7 mouse cellular contexts compared by ENCODE assay signal in genomic region chr9:108431431-108432067, GRCm38 (mm10). TPM values are rescaled to one million over a fixed set of nuclear protein-coding genes. Genes with fewer than 3 reads are reported as not detected.
DNase-seq lines count a peak whose midpoint lies in the region; ATAC-seq and TF ChIP-seq lines count a peak whose summit lies in the region.

No protein-coding gene starts in this region.

- H3K36me3 ChIP-seq in ES-E14 (ENCODE audit: control insufficient read depth, insufficient read depth, low read length, poor library complexity, severe bottlenecking), result no peaks in the 10 kb centered on the region
- no peaks in the 10 kb centered on the region for H3K36me3 ChIP-seq in hindbrain, embryonic 13.5 days
- no peaks in the 10 kb centered on the region for H3K36me3 ChIP-seq in stomach, postnatal 0 days (ENCODE audit: control insufficient read depth, insufficient read depth, low read length)

- 47% methylated on average over 32 of the region's 32 CpGs for WGBS in hindbrain, embryonic 13.5 days
- WGBS in stomach, postnatal 0 days, result 54% methylated on average over 32 of the region's 32 CpGs

- peak overlapping the region; percentile 73 for H3K9ac ChIP-seq in ES-E14 (ENCODE audit: insufficient read depth, low read depth, low read length, poor library complexity, severe bottlenecking)
- no peak overlapping the region for H3K9ac ChIP-seq in hindbrain, embryonic 13.5 days
- no peak overlapping the region for H3K9ac ChIP-seq in stomach, postnatal 0 days (ENCODE audit: low read length)

- DNase-seq in ES-E14 (ENCODE audit: low read depth, low spot score), result peak; percentile 77
- peak; percentile 20 for DNase-seq in c-Kit-negative CD71-positive TER-119-positive erythroid progenitor cells, embryonic 14.5 days (ENCODE audit: low read depth, low spot score)
- DNase-seq in lung, postnatal 14 days, result peak; percentile 33
- DNase-seq in stomach, postnatal 0 days (ENCODE audit: low spot score), result peak; percentile 50
- DNase-seq in left cerebral cortex, postnatal 36 days (ENCODE audit: low spot score in 2 of 2), result no peak

- H3K9me3 ChIP-seq in ES-E14 (ENCODE audit: control insufficient read depth, insufficient read depth, low read depth, low read length), result no peaks in the 10 kb centered on the region
- H3K9me3 ChIP-seq in hindbrain, embryonic 13.5 days, result no peaks in the 10 kb centered on the region
- H3K9me3 ChIP-seq in stomach, postnatal 0 days (ENCODE audit: control insufficient read depth, low read length), result no peaks in the 10 kb centered on the region

- TF ChIP-seq EP300 in stomach, postnatal 0 days (optimal IDR thresholded peaks at IDR 0.05), result no peak

- no peaks in the 10 kb centered on the region; a peak in 1 of 4 replicates for H3K4me1 ChIP-seq in ES-E14 (ENCODE audit: control insufficient read depth in 2 of 2, insufficient read depth in 2 of 2, low read length in 2 of 2, poor library complexity in 1 of 2)
- H3K4me1 ChIP-seq in hindbrain, embryonic 13.5 days (replicated peaks), result peaks cover 10% of the 10 kb centered on the region; the same call in 1 of the 2 replicates
- H3K4me1 ChIP-seq in stomach, postnatal 0 days (replicated peaks; ENCODE audit: control insufficient read depth, insufficient read depth), result no peaks in the 10 kb centered on the region

- no peak for TF ChIP-seq CTCF in stomach, postnatal 0 days (IDR thresholded peaks at IDR 0.05; ENCODE audit: low read depth)

- H3K27ac ChIP-seq in ES-E14 (ENCODE audit: insufficient read depth, low read depth, low read length, poor library complexity, severe bottlenecking), result no peak overlapping the region
- no peak overlapping the region for H3K27ac ChIP-seq in hindbrain, embryonic 13.5 days
- no peak overlapping the region for H3K27ac ChIP-seq in stomach, postnatal 0 days (replicated peaks)

- H3K4me2 ChIP-seq in hindbrain, embryonic 13.5 days, result peak overlapping the region; percentile 49
- H3K4me2 ChIP-seq in stomach, postnatal 0 days (replicated peaks; ENCODE audit: low read depth), result peak overlapping the region; percentile 24

- H3K4me3 ChIP-seq in ES-E14 (ENCODE audit: insufficient read depth in 1 of 2, low read depth in 1 of 2, low read length in 2 of 2, poor library complexity in 1 of 2, severe bottlenecking in 1 of 2), result peak overlapping the region; percentile 18 to 53; a peak in 3 of 4 replicates
- peak overlapping the region; percentile 31 for H3K4me3 ChIP-seq in hindbrain, embryonic 13.5 days
- H3K4me3 ChIP-seq in stomach, postnatal 0 days (ENCODE audit: low read depth, low read length), result peak overlapping the region; percentile 8

- no peak; the same call in 1 of the 2 replicates for ATAC-seq in hindbrain, embryonic 13.5 days (ENCODE audit: low FRiP score)
- peak; percentile 65; the same call in 1 of the 2 replicates for ATAC-seq in stomach, postnatal 0 days (ENCODE audit: low FRiP score, low TSS enrichment)
- no peak for ATAC-seq in monocyte, adult 5-6 weeks (replicated peaks; ENCODE audit: insufficient number of reproducible peaks, low FRiP score, low TSS enrichment, poor library complexity, severe bottlenecking)

- in situ Hi-C loops in ES-E14 (cut with MboI; ENCODE audit: low sequenced_read_pairs in 2 of 2, unreplicated experiment in 2 of 2), result no loop called here

- no peaks in the 10 kb centered on the region for H3K27me3 ChIP-seq in hindbrain, embryonic 13.5 days
- no peaks in the 10 kb centered on the region for H3K27me3 ChIP-seq in stomach, postnatal 0 days (ENCODE audit: control insufficient read depth, insufficient read depth, low read length)

- intact Hi-C loops in left cerebral cortex, postnatal 36 days (cut with DNase I), result no loop called here

TF ChIP-seq in ES-E14, 5 proteins besides CTCF, POLR2A, EP300 and RAD21:
- no peak for TF ChIP-seq ZNF384 (IDR thresholded peaks at IDR 0.05; ENCODE audit: low read depth, low read length)
- no peak for TF ChIP-seq MAFK (IDR thresholded peaks at IDR 0.05; ENCODE audit: insufficient read depth, low read depth, low read length)
- TF ChIP-seq ZC3H11A (IDR thresholded peaks at IDR 0.05; ENCODE audit: borderline replicate concordance, low read depth, low read length), result no peak
- no peak for TF ChIP-seq CHD2 (IDR thresholded peaks at IDR 0.05; ENCODE audit: low read depth, low read length)
- no peak for TF ChIP-seq HCFC1 (IDR thresholded peaks at IDR 0.05; ENCODE audit: borderline replicate concordance, insufficient read depth, low read length)

RNA-seq across cellular contexts. Expression of gene Ccdc36, which starts 3.3 kb away (rescaled TPM):
- total RNA-seq in ES-E14 (2012; rRNA removed), result 1.4 and 1.7 TPM in 2 replicates
- 1.0 and 1.2 TPM in 2 replicates for polyA plus RNA-seq in hindbrain, embryonic 13.5 days (2015; fragmentation: Nextera tagmentation; extraction: Ambion mirVana)
- polyA plus RNA-seq in stomach, postnatal 0 days (2015; fragmentation: Nextera tagmentation; extraction: Ambion mirVana), result 0.39 and 0.41 TPM in 2 replicates
- not detected in 3 replicates for total RNA-seq in monocyte, adult 5-6 weeks (2017)
- total RNA-seq in left cerebral cortex, postnatal 36 days (2021), result under 1 TPM; 0.14 to 0.15 TPM

RNA-seq across cellular contexts. Expression of gene BC048562, which starts 4.7 kb away (rescaled TPM):
- total RNA-seq in ES-E14 (2012; rRNA removed), result not detected in 2 replicates
- polyA plus RNA-seq in hindbrain, embryonic 13.5 days (2015; fragmentation: Nextera tagmentation; extraction: Ambion mirVana), result not detected in 2 replicates
- not detected in 2 replicates for polyA plus RNA-seq in stomach, postnatal 0 days (2015; fragmentation: Nextera tagmentation; extraction: Ambion mirVana)
- not detected in 3 replicates for total RNA-seq in monocyte, adult 5-6 weeks (2017)
- not detected for total RNA-seq in left cerebral cortex, postnatal 36 days (2021)

RNA-seq across cellular contexts. Expression of gene Ccdc71, which starts 28.8 kb away (rescaled TPM):
- 16.7 and 18.6 TPM in 2 replicates for total RNA-seq in ES-E14 (2012; rRNA removed)
- polyA plus RNA-seq in hindbrain, embryonic 13.5 days (2015; fragmentation: Nextera tagmentation; extraction: Ambion mirVana), result 58.0 and 59.4 TPM in 2 replicates
- polyA plus RNA-seq in stomach, postnatal 0 days (2015; fragmentation: Nextera tagmentation; extraction: Ambion mirVana), result 29.7 and 32.2 TPM in 2 replicates
- total RNA-seq in monocyte, adult 5-6 weeks (2017), result 12.6 to 19.5 TPM (median 14.1 TPM) in 3 replicates
- 10 to 100 TPM; 36.1 to 41.5 TPM for total RNA-seq in left cerebral cortex, postnatal 36 days (2021)

RNA-seq across cellular contexts. Expression of gene Klhdc8b, which starts 29.8 kb away (rescaled TPM):
- total RNA-seq in ES-E14 (2012; rRNA removed), result 6.6 and 6.7 TPM in 2 replicates
- polyA plus RNA-seq in hindbrain, embryonic 13.5 days (2015; fragmentation: Nextera tagmentation; extraction: Ambion mirVana), result 66.4 and 69.1 TPM in 2 replicates
- 37.2 and 46.7 TPM in 2 replicates for polyA plus RNA-seq in stomach, postnatal 0 days (2015; fragmentation: Nextera tagmentation; extraction: Ambion mirVana)
- 0.48 to 0.97 TPM in 2 of 3 replicates, not detected in the other for total RNA-seq in monocyte, adult 5-6 weeks (2017)
- total RNA-seq in left cerebral cortex, postnatal 36 days (2021), result 10 to 100 TPM; 31.1 to 33.9 TPM

RNA-seq across cellular contexts. Expression of gene 1700102P08Rik, which starts 38.9 kb away (rescaled TPM):
- 1.3 and 1.5 TPM in 2 replicates for total RNA-seq in ES-E14 (2012; rRNA removed)
- 1.7 and 2.3 TPM in 2 replicates for polyA plus RNA-seq in hindbrain, embryonic 13.5 days (2015; fragmentation: Nextera tagmentation; extraction: Ambion mirVana)
- polyA plus RNA-seq in stomach, postnatal 0 days (2015; fragmentation: Nextera tagmentation; extraction: Ambion mirVana), result 0.17 and 0.21 TPM in 2 replicates
- total RNA-seq in monocyte, adult 5-6 weeks (2017), result 3.5 to 8.4 TPM (median 4.9 TPM) in 3 replicates
- total RNA-seq in left cerebral cortex, postnatal 36 days (2021), result 1 to 10 TPM; 1.5 to 3.2 TPM

Comparison
In these comparisons a context has a peak if more than half of its experiments do, and no peak if none do; other contexts are left out.
1. DNase-seq: peak in ES-E14 (single experiment), c-Kit-negative CD71-positive TER-119-positive erythroid progenitor cells, embryonic 14.5 days (single experiment), lung, postnatal 14 days (single experiment) and stomach, postnatal 0 days (single experiment); none in left cerebral cortex, postnatal 36 days (0 of 2).
2. Peak in every context shown above with its lines, with median percentiles within 50 percentile points of each other: H3K4me3 ChIP-seq.